Mouse (Mus musculus): Measurements from ENCODE around the gene Cdh4. TPM values are rescaled to one million over a fixed set of nuclear protein-coding genes. Genes with fewer than 3 reads are reported as not detected.

Gene Cdh4
- polyA plus RNA-seq, 1 experiment from 2014 or later, result 57.4 TPM

GRCm38 (mm10) chr2:179449018-179449417 lies 6.8 kb downstream of the Cdh4 start:
- no peak overlapping the region for H3K4me2 ChIP-seq (ENCODE audit: low read length)

GRCm38 (mm10) chr2:179459196-179459595 lies 17.0 kb downstream of the Cdh4 start:
- 66% methylated on average over 4 of the region's 4 CpGs for WGBS
- no peak for ATAC-seq
- H3K36me3 ChIP-seq (ENCODE audit: control insufficient read depth, insufficient read depth), result peaks cover 4% of the 10 kb centered on the region; the same call in 1 of the 2 replicates
- H3K9me3 ChIP-seq (ENCODE audit: control insufficient read depth, low read length), result peaks cover 12% of the 10 kb centered on the region; the same call in 1 of the 2 replicates
- H3K27ac ChIP-seq (ENCODE audit: low read length), result no peak overlapping the region
- H3K27me3 ChIP-seq (replicated peaks; ENCODE audit: control insufficient read depth, insufficient read depth, low read length), result no peaks in the 10 kb centered on the region
- H3K4me1 ChIP-seq (replicated peaks; ENCODE audit: control insufficient read depth, insufficient read depth, low read length), result peaks cover 5% of the 10 kb centered on the region; the same call in 1 of the 2 replicates
- H3K4me3 ChIP-seq (replicated peaks; ENCODE audit: low read length), result no peak overlapping the region
- no peak overlapping the region for H3K4me2 ChIP-seq (ENCODE audit: low read length)
- H3K9ac ChIP-seq (replicated peaks; ENCODE audit: low read depth, low read length), result no peak overlapping the region

More at GRCm38 (mm10) chr2:179449018-179449417, 6.8 kb downstream of the Cdh4 start:
- H3K27me3 ChIP-seq (replicated peaks; ENCODE audit: control insufficient read depth, insufficient read depth, low read length), result no peaks in the 10 kb centered on the region
- peaks cover 24% of the 10 kb centered on the region for H3K4me1 ChIP-seq (replicated peaks; ENCODE audit: control insufficient read depth, insufficient read depth, low read length)
- no peaks in the 10 kb centered on the region for H3K9me3 ChIP-seq (ENCODE audit: control insufficient read depth, low read length)
- WGBS, result 95% methylated on average over 1 of the region's 1 CpGs
- H3K4me3 ChIP-seq (replicated peaks; ENCODE audit: low read length), result no peak overlapping the region
- no peaks in the 10 kb centered on the region for H3K36me3 ChIP-seq (ENCODE audit: control insufficient read depth, insufficient read depth)
- H3K9ac ChIP-seq (replicated peaks; ENCODE audit: low read depth, low read length), result no peak overlapping the region
- no peak for ATAC-seq
- no peak overlapping the region for H3K27ac ChIP-seq (ENCODE audit: low read length)

- Histone ChIP-seq H3K27ac (ENCODE audit: low read length) (no peak overlapping the region), H3K4me2 (ENCODE audit: low read length) (no peak overlapping the region), H3K36me3 (ENCODE audit: control insufficient read depth, insufficient read depth) (peaks cover 4% of the 10 kb centered on the region; the same call in 1 of the 2 replicates), H3K4me3 (replicated peaks; ENCODE audit: low read length) (no peak overlapping the region), H3K4me1 (replicated peaks; ENCODE audit: control insufficient read depth, insufficient read depth, low read length) (peaks cover 5% of the 10 kb centered on the region; the same call in 1 of the 2 replicates), H3K9me3 (ENCODE audit: control insufficient read depth, low read length) (peaks cover 12% of the 10 kb centered on the region; the same call in 1 of the 2 replicates), H3K9ac (replicated peaks; ENCODE audit: low read depth, low read length) (no peak overlapping the region), H3K27me3 (replicated peaks; ENCODE audit: control insufficient read depth, insufficient read depth, low read length) (no peaks in the 10 kb centered on the region)
- WGBS, result 76% methylated on average over 2 of the region's 2 CpGs
- no peak for ATAC-seq
Measured at GRCm38 (mm10) chr2:179459606-179460005, 17.4 kb downstream of the Cdh4 start.

- H3K4me1 ChIP-seq (replicated peaks; ENCODE audit: control insufficient read depth, insufficient read depth, low read length), result peaks cover 12% of the 10 kb centered on the region
- no peaks in the 10 kb centered on the region for H3K27me3 ChIP-seq (replicated peaks; ENCODE audit: control insufficient read depth, insufficient read depth, low read length)
- peaks cover 12% of the 10 kb centered on the region; the same call in 1 of the 2 replicates for H3K9me3 ChIP-seq (ENCODE audit: control insufficient read depth, low read length)
- H3K4me2 ChIP-seq (ENCODE audit: low read length), result no peak overlapping the region
- no peak overlapping the region for H3K27ac ChIP-seq (ENCODE audit: low read length)
- H3K36me3 ChIP-seq (ENCODE audit: control insufficient read depth, insufficient read depth), result peaks cover 2% of the 10 kb centered on the region; the same call in 1 of the 2 replicates
- H3K4me3 ChIP-seq (replicated peaks; ENCODE audit: low read length), result no peak overlapping the region
- no peak overlapping the region for H3K9ac ChIP-seq (replicated peaks; ENCODE audit: low read depth, low read length)
- WGBS, result 59% methylated on average over 4 of the region's 4 CpGs
- ATAC-seq, result peak; percentile 43; the same call in 1 of the 2 replicates
Measured at GRCm38 (mm10) chr2:179463514-179463913, 21.3 kb downstream of the Cdh4 start.

- H3K27ac ChIP-seq (ENCODE audit: low read length), result no peak overlapping the region
- H3K27me3 ChIP-seq (replicated peaks; ENCODE audit: control insufficient read depth, insufficient read depth, low read length), result no peaks in the 10 kb centered on the region
- H3K9ac ChIP-seq (replicated peaks; ENCODE audit: low read depth, low read length), result no peak overlapping the region
- ATAC-seq, result peak; percentile 37
- 67% methylated on average over 8 of the region's 8 CpGs for WGBS
- H3K9me3 ChIP-seq (ENCODE audit: control insufficient read depth, low read length), result no peaks in the 10 kb centered on the region
- no peaks in the 10 kb centered on the region for H3K36me3 ChIP-seq (ENCODE audit: control insufficient read depth, insufficient read depth)
- no peak overlapping the region for H3K4me3 ChIP-seq (replicated peaks; ENCODE audit: low read length)
- no peak overlapping the region for H3K4me2 ChIP-seq (ENCODE audit: low read length)
- H3K4me1 ChIP-seq (replicated peaks; ENCODE audit: control insufficient read depth, insufficient read depth, low read length), result peaks cover 24% of the 10 kb centered on the region
Measured at GRCm38 (mm10) chr2:179467839-179468445, 25.7 kb downstream of the Cdh4 start.

GRCm38 (mm10) chr2:179476622-179477021 lies 34.4 kb downstream of the Cdh4 start:
- Histone ChIP-seq H3K9ac (replicated peaks; ENCODE audit: low read depth, low read length) (no peak overlapping the region), H3K4me2 (ENCODE audit: low read length) (no peak overlapping the region), H3K27me3 (replicated peaks; ENCODE audit: control insufficient read depth, insufficient read depth, low read length) (no peaks in the 10 kb centered on the region), H3K27ac (ENCODE audit: low read length) (no peak overlapping the region), H3K4me3 (replicated peaks; ENCODE audit: low read length) (no peak overlapping the region), H3K36me3 (ENCODE audit: control insufficient read depth, insufficient read depth) (no peaks in the 10 kb centered on the region), H3K9me3 (ENCODE audit: control insufficient read depth, low read length) (no peaks in the 10 kb centered on the region), H3K4me1 (replicated peaks; ENCODE audit: control insufficient read depth, insufficient read depth, low read length) (peaks cover 25% of the 10 kb centered on the region)
- no peak for ATAC-seq
- 81% methylated on average over 6 of the region's 6 CpGs for WGBS

GRCm38 (mm10) chr2:179480800-179481200 lies 38.6 kb downstream of the Cdh4 start:
- Histone ChIP-seq H3K4me3 (replicated peaks; ENCODE audit: low read length) (no peak overlapping the region), H3K4me2 (ENCODE audit: low read length) (no peak overlapping the region), H3K9me3 (ENCODE audit: control insufficient read depth, low read length) (no peaks in the 10 kb centered on the region), H3K9ac (replicated peaks; ENCODE audit: low read depth, low read length) (no peak overlapping the region), H3K27me3 (replicated peaks; ENCODE audit: control insufficient read depth, insufficient read depth, low read length) (no peaks in the 10 kb centered on the region), H3K4me1 (replicated peaks; ENCODE audit: control insufficient read depth, insufficient read depth, low read length) (peaks cover 28% of the 10 kb centered on the region), H3K27ac (ENCODE audit: low read length) (peak overlapping the region; percentile 44; the same call in 1 of the 2 replicates), H3K36me3 (ENCODE audit: control insufficient read depth, insufficient read depth) (no peaks in the 10 kb centered on the region)
- peak; percentile 86 for ATAC-seq
- 20% methylated on average over 5 of the region's 5 CpGs for WGBS

- Histone ChIP-seq H3K27me3 (replicated peaks; ENCODE audit: control insufficient read depth, insufficient read depth, low read length) (no peaks in the 10 kb centered on the region), H3K9ac (replicated peaks; ENCODE audit: low read depth, low read length) (no peak overlapping the region), H3K4me2 (ENCODE audit: low read length) (no peak overlapping the region; the same call in 1 of the 2 replicates), H3K4me3 (replicated peaks; ENCODE audit: low read length) (no peak overlapping the region), H3K4me1 (replicated peaks; ENCODE audit: control insufficient read depth, insufficient read depth, low read length) (peaks cover 31% of the 10 kb centered on the region), H3K9me3 (ENCODE audit: control insufficient read depth, low read length) (no peaks in the 10 kb centered on the region), H3K36me3 (ENCODE audit: control insufficient read depth, insufficient read depth) (no peaks in the 10 kb centered on the region), H3K27ac (ENCODE audit: low read length) (peak overlapping the region; percentile 44)
- ATAC-seq, result peak; percentile 46
- 22% methylated on average over 10 of the region's 10 CpGs for WGBS
Measured at GRCm38 (mm10) chr2:179481363-179481762, 39.1 kb downstream of the Cdh4 start.

GRCm38 (mm10) chr2:179488526-179489139 lies 46.4 kb downstream of the Cdh4 start:
- Histone ChIP-seq H3K9ac (replicated peaks; ENCODE audit: low read depth, low read length) (no peak overlapping the region), H3K4me1 (replicated peaks; ENCODE audit: control insufficient read depth, insufficient read depth, low read length) (peaks cover 18% of the 10 kb centered on the region), H3K4me2 (ENCODE audit: low read length) (no peak overlapping the region), H3K9me3 (ENCODE audit: control insufficient read depth, low read length) (no peaks in the 10 kb centered on the region), H3K36me3 (ENCODE audit: control insufficient read depth, insufficient read depth) (no peaks in the 10 kb centered on the region), H3K4me3 (replicated peaks; ENCODE audit: low read length) (no peak overlapping the region), H3K27ac (ENCODE audit: low read length) (no peak overlapping the region), H3K27me3 (replicated peaks; ENCODE audit: control insufficient read depth, insufficient read depth, low read length) (no peaks in the 10 kb centered on the region)
- 42% methylated on average over 21 of the region's 21 CpGs for WGBS
- peak; percentile 63; the same call in 1 of the 2 replicates for ATAC-seq

Measured in forebrain, embryonic 16.5 days (tissue).